Mouse (Mus musculus) lung, postnatal 0 days (tissue): Measurements from ENCODE around the gene Cd82.

Source experiments
- CTCF ChIP-seq: IDR thresholded peaks from 2 replicates; pipeline ENCODE4 v1.5.1; 2016; ENCODE audit warnings: antibody characterized with exemption, mild to moderate bottlenecking
- EP300 ChIP-seq: IDR thresholded peaks from 2 replicates; pipeline ENCODE4 v1.6.1; 2016; ENCODE audit warnings: antibody characterized with exemption, mild to moderate bottlenecking, control low read depth

DNA sequence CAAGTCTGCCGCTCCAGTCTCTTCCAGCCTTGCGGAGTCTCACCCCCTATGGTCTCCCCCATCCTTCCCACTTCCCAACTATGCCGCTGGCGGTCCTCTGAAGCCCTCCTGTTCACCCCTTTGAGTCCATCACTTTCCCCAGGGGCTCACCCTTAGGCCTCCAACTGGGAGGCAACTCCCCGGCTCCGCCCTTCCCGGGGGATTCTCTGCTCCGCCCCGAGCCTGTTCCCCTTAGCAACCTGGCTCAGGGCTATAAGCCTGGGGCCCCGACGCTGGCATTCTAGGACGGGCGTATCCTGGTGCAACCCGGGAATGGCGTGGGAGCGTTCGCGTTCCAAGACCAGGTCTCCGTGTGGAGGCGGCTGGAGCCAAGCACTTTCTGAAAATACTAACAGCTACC, at the start of gene Cd82:
- TF ChIP-seq CTCF (no peak), EP300 (no peak)
